Mouse (Mus musculus) lung, embryonic 16.5 days (tissue): ENCODE data around the gene Tenm3. TPM values are rescaled to one million over a fixed set of nuclear protein-coding genes. Genes with fewer than 3 reads are reported as not detected.

ENCODE experiments used
- ATAC-seq: fragments of 200-750 bp; cut with Nextera tagmentation; 2 replicates; pipeline ENCODE4 v1.8.0; 2017; ENCODE audit warnings: low read depth, mild to moderate bottlenecking, moderate library complexity
- H3K27ac ChIP-seq: fragments of 300-500 bp; sonication (generic); 2 replicates; pipeline ENCODE4 v1.5.1; 2014; ENCODE audit warnings: mild to moderate bottlenecking, control low read depth, low read length
- H3K27me3 ChIP-seq: fragments of 300-500 bp; sonication (generic); 2 replicates; pipeline ENCODE4 v1.6.1; 2014; ENCODE audit warnings: low read depth, low read length, mixed read lengths; ENCODE audit not compliant: control insufficient read depth, insufficient read depth
- H3K36me3 ChIP-seq: fragments of 300-500 bp; sonication (generic); 2 replicates; pipeline ENCODE4 v1.6.1; 2014; ENCODE audit warnings: low read length; ENCODE audit not compliant: control insufficient read depth, insufficient read depth
- H3K4me1 ChIP-seq: fragments of 300-500 bp; sonication (generic); replicated peaks from 2 replicates; pipeline ENCODE4 v1.6.1; 2014; ENCODE audit warnings: low read length, mixed read lengths; ENCODE audit not compliant: control insufficient read depth, insufficient read depth
- H3K4me2 ChIP-seq: fragments of 300-500 bp; sonication (generic); 2 replicates; pipeline ENCODE4 v1.6.1; 2014; ENCODE audit warnings: low read depth, low read length, control low read depth
- H3K4me3 ChIP-seq: fragments of 300-500 bp; sonication (generic); 2 replicates; pipeline ENCODE4 v1.5.1; 2014; ENCODE audit warnings: mild to moderate bottlenecking, low read length, control low read depth
- H3K9ac ChIP-seq: fragments of 300-500 bp; sonication (generic); 2 replicates; pipeline ENCODE4 v1.6.1; 2014; ENCODE audit warnings: low read length, control low read depth
- H3K9me3 ChIP-seq: fragments of 300-500 bp; sonication (generic); 2 replicates; pipeline ENCODE4 v1.6.1; 2016; ENCODE audit warnings: low read length; ENCODE audit not compliant: control insufficient read depth
- WGBS: fragments of 180-500 bp; shearing (Covaris S2); extraction: QIAGEN DNeasy Blood & Tissue Kit; methylation state at CpG from one replicate; pipeline ENCODE4 v1.1.7; 2014; 5-methylcytosine and 5-hydroxymethylcytosine counted together
- polyA plus RNA-seq: library from polyadenylated mRNA; unstranded; fragments of >200 nt; fragmentation: Nextera tagmentation; extraction: Ambion mirVana; gene quantifications from 2 replicates; pipeline ENCODE4 v1.2.1, GENCODE M21; 2015

Gene Tenm3
- polyA plus RNA-seq, 1 experiment from 2014 or later, result 4.1 TPM

- Histone ChIP-seq H3K27ac (no peak overlapping the region), H3K4me2 (no peak overlapping the region), H3K9ac (no peak overlapping the region), H3K4me3 (no peak overlapping the region), H3K36me3 (no peaks in the 10 kb centered on the region), H3K9me3 (no peaks in the 10 kb centered on the region), H3K27me3 (no peaks in the 10 kb centered on the region), H3K4me1 (no peaks in the 10 kb centered on the region)
- 83% methylated on average over 11 of the region's 11 CpGs for WGBS
- ATAC-seq, result no peak
Observed at GRCm38 (mm10) chr8:48530916-48531570, 312.7 kb downstream of the Tenm3 start.

GRCm38 (mm10) chr8:48527418-48527817 is 316.3 kb downstream of the Tenm3 start:
- Histone ChIP-seq H3K4me1 (no peaks in the 10 kb centered on the region), H3K27ac (no peak overlapping the region), H3K4me2 (no peak overlapping the region), H3K27me3 (no peaks in the 10 kb centered on the region), H3K9me3 (no peaks in the 10 kb centered on the region), H3K36me3 (no peaks in the 10 kb centered on the region), H3K4me3 (no peak overlapping the region), H3K9ac (no peak overlapping the region)
- no peak for ATAC-seq
- 30% methylated on average over 6 of the region's 6 CpGs for WGBS

- Histone ChIP-seq H3K4me1 (no peaks in the 10 kb centered on the region), H3K36me3 (no peaks in the 10 kb centered on the region), H3K4me2 (no peak overlapping the region), H3K9me3 (no peaks in the 10 kb centered on the region), H3K9ac (no peak overlapping the region), H3K27ac (no peak overlapping the region), H3K4me3 (no peak overlapping the region), H3K27me3 (no peaks in the 10 kb centered on the region)
- ATAC-seq, result no peak
- 87% methylated on average over 4 of the region's 4 CpGs for WGBS
Observed at GRCm38 (mm10) chr8:48522536-48523123, 321.1 kb downstream of the Tenm3 start.

GRCm38 (mm10) chr8:48522004-48522403 is 321.7 kb downstream of the Tenm3 start:
- 88% methylated on average over 8 of the region's 8 CpGs for WGBS
- Histone ChIP-seq H3K27me3 (no peaks in the 10 kb centered on the region), H3K9me3 (no peaks in the 10 kb centered on the region), H3K27ac (no peak overlapping the region), H3K4me2 (no peak overlapping the region), H3K4me1 (no peaks in the 10 kb centered on the region), H3K36me3 (no peaks in the 10 kb centered on the region), H3K4me3 (no peak overlapping the region), H3K9ac (no peak overlapping the region)
- no peak for ATAC-seq

GRCm38 (mm10) chr8:48517431-48517830 is 326.3 kb downstream of the Tenm3 start:
- Histone ChIP-seq H3K4me2 (no peak overlapping the region), H3K9ac (no peak overlapping the region), H3K36me3 (no peaks in the 10 kb centered on the region), H3K4me1 (no peaks in the 10 kb centered on the region; the same call in 1 of the 2 replicates), H3K27ac (no peak overlapping the region), H3K9me3 (no peaks in the 10 kb centered on the region), H3K27me3 (no peaks in the 10 kb centered on the region), H3K4me3 (no peak overlapping the region)
- ATAC-seq, result no peak

GRCm38 (mm10) chr8:48514230-48514629 is 329.5 kb downstream of the Tenm3 start:
- Histone ChIP-seq H3K9ac (no peak overlapping the region), H3K27ac (no peak overlapping the region), H3K36me3 (no peaks in the 10 kb centered on the region), H3K4me3 (no peak overlapping the region), H3K27me3 (no peaks in the 10 kb centered on the region), H3K4me2 (no peak overlapping the region), H3K9me3 (no peaks in the 10 kb centered on the region), H3K4me1 (no peaks in the 10 kb centered on the region; the same call in 1 of the 2 replicates)
- ATAC-seq, result no peak
- WGBS, result 47% methylated on average over 4 of the region's 4 CpGs

GRCm38 (mm10) chr8:48513801-48514200 is 329.9 kb downstream of the Tenm3 start:
- no peaks in the 10 kb centered on the region for H3K9me3 ChIP-seq
- no peak overlapping the region for H3K9ac ChIP-seq
- H3K36me3 ChIP-seq, result no peaks in the 10 kb centered on the region
- no peak for ATAC-seq
- H3K27me3 ChIP-seq, result no peaks in the 10 kb centered on the region
- H3K4me2 ChIP-seq, result no peak overlapping the region
- H3K4me3 ChIP-seq, result no peak overlapping the region
- WGBS, result 66% methylated on average over 7 of the region's 7 CpGs
- H3K27ac ChIP-seq, result no peak overlapping the region
- H3K4me1 ChIP-seq, result no peaks in the 10 kb centered on the region; the same call in 1 of the 2 replicates

- Histone ChIP-seq H3K9ac (no peak overlapping the region), H3K36me3 (no peaks in the 10 kb centered on the region), H3K4me1 (no peaks in the 10 kb centered on the region; the same call in 1 of the 2 replicates), H3K4me3 (peak overlapping the region; percentile 5; the same call in 1 of the 2 replicates), H3K4me2 (peak overlapping the region; percentile 31; the same call in 1 of the 2 replicates), H3K9me3 (no peaks in the 10 kb centered on the region), H3K27me3 (no peaks in the 10 kb centered on the region), H3K27ac (no peak overlapping the region)
- 83% methylated on average over 12 of the region's 12 CpGs for WGBS
- ATAC-seq, result no peak
Observed at GRCm38 (mm10) chr8:48511546-48511945, 332.2 kb downstream of the Tenm3 start.

GRCm38 (mm10) chr8:48511137-48511536 is 332.6 kb downstream of the Tenm3 start:
- Histone ChIP-seq H3K9me3 (no peaks in the 10 kb centered on the region), H3K27me3 (no peaks in the 10 kb centered on the region), H3K9ac (no peak overlapping the region), H3K36me3 (no peaks in the 10 kb centered on the region), H3K4me1 (no peaks in the 10 kb centered on the region; the same call in 1 of the 2 replicates), H3K27ac (no peak overlapping the region), H3K4me3 (peak overlapping the region; percentile 5; the same call in 1 of the 2 replicates), H3K4me2 (peak overlapping the region; percentile 31; the same call in 1 of the 2 replicates)
- 71% methylated on average over 14 of the region's 14 CpGs for WGBS
- ATAC-seq, result no peak
